Mouse (Mus musculus): ENCODE measurements around the gene Cdk5rap3. TPM values are rescaled to one million over a fixed set of nuclear protein-coding genes. Genes with fewer than 3 reads are reported as not detected.

Gene Cdk5rap3
- polyA plus RNA-seq, 1 experiment from 2014 or later = 50.9 TPM

DNA sequence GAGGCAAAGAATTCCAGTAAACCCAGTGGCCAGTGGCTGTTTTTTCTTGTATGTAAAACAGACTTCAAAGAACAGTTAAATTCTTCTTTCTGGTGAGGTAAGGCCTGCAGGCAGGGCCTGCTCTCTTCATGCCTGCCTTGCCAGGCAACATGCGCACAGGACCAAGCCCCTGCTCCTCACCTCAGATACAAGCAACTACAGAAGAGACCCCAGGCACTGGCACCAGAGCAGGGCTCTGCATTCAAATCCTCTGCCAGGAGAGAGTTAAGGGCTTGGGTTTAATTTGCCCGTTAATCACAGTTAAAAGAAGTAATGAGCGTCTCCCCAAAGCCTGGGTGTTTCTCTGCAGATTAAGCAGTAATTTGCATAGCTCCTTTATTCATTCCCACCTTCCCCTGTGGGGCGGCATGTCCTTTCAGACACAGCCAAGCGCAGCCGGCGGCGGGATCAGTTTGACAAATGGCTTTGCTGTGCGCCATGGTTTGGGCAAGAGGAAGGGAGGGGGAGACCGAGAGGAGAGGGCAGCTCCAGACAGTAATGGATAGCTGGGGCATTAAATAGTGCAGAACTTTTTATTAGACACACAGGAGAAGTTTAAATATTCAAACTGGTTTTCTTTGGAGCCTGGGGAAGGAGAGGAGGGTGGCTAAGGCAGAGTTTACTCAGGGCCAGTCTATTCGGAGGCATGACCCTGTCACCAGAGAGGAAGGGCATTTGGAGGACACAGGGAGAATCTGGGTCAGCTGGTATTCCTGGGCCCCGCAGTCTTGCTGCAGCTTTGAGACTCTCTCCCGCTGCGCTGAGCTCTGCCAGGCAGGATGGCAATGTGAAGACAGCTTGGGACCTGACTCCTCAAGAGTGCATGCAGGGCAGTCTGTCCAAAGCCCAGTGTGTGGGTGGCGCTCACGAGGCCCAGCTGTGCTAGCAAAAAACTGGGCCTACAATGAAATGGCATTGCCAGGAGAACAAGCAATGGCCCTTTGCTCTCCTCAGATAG lies 13.4 kb downstream of the Cdk5rap3 start:
- Histone ChIP-seq H3K9me3 (ENCODE audit: control insufficient read depth, low read length) (no peaks in the 10 kb centered on the region), H3K27ac (replicated peaks in 1 of 2; ENCODE audit: control insufficient read depth in 1 of 2, insufficient read depth in 1 of 2, low read depth in 2 of 2, low read length in 2 of 2) (peak overlapping the region in 1 of 2 experiments; percentile 41; a peak in 1 of 4 replicates), H3K36me3 (ENCODE audit: control insufficient read depth, insufficient read depth, low read length) (peaks cover 8% of the 10 kb centered on the region), H3K4me1 (ENCODE audit: control insufficient read depth in 2 of 2, insufficient read depth in 2 of 2, low read length in 2 of 2) (peaks cover 21 to 28% of the 10 kb centered on the region in 2 experiments), H3K4me2 (ENCODE audit: low read length) (no peak overlapping the region), H3K4me3 (ENCODE audit: control insufficient read depth in 1 of 2, insufficient read depth in 1 of 2, low read depth in 1 of 2, low read length in 2 of 2) (no peak overlapping the region), H3K27me3 (ENCODE audit: control insufficient read depth, insufficient read depth, low read length) (no peaks in the 10 kb centered on the region), H3K9ac (ENCODE audit: low read length) (peak overlapping the region; percentile 48; the same call in 1 of the 2 replicates)
- WGBS = 36% methylated on average over 16 of the region's 16 CpGs
- no peak for ATAC-seq (ENCODE audit: insufficient number of reproducible peaks, insufficient read depth, low FRiP score, low read depth)

DNA sequence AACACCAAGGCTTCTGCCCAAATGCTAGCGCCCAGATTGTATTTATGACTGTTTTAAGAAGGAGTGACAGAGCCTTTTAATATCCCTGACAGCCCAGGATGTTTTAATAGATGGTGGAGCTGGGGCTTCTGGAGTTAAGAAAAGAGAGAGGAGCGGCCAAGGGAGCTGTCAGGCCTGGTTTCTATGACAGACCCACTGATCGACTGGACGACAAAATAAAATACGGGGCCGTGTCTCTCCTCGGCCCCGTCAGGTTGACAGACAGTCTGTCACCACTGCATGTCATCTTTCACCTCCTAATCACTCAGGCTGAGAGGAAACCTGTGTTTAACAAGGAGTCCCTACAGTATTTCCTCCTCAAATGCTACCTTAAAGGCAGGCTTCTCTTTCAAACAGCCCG lies 15.0 kb downstream of the Cdk5rap3 start:
- Histone ChIP-seq H3K4me2 (ENCODE audit: low read length) (no peak overlapping the region), H3K9ac (ENCODE audit: low read length) (no peak overlapping the region), H3K4me1 (ENCODE audit: control insufficient read depth in 2 of 2, insufficient read depth in 2 of 2, low read length in 2 of 2) (peaks cover 10 to 16% of the 10 kb centered on the region in 2 experiments; a peak in 3 of 4 replicates), H3K27ac (replicated peaks in 1 of 2; ENCODE audit: control insufficient read depth in 1 of 2, insufficient read depth in 1 of 2, low read depth in 2 of 2, low read length in 2 of 2) (no peak overlapping the region), H3K36me3 (ENCODE audit: control insufficient read depth, insufficient read depth, low read length) (no peaks in the 10 kb centered on the region), H3K9me3 (ENCODE audit: control insufficient read depth, low read length) (no peaks in the 10 kb centered on the region), H3K27me3 (ENCODE audit: control insufficient read depth, insufficient read depth, low read length) (no peaks in the 10 kb centered on the region), H3K4me3 (ENCODE audit: control insufficient read depth in 1 of 2, insufficient read depth in 1 of 2, low read depth in 1 of 2, low read length in 2 of 2) (no peak overlapping the region)
- no peak for ATAC-seq (ENCODE audit: insufficient number of reproducible peaks, insufficient read depth, low FRiP score, low read depth)
- WGBS = 39% methylated on average over 9 of the region's 9 CpGs

DNA sequence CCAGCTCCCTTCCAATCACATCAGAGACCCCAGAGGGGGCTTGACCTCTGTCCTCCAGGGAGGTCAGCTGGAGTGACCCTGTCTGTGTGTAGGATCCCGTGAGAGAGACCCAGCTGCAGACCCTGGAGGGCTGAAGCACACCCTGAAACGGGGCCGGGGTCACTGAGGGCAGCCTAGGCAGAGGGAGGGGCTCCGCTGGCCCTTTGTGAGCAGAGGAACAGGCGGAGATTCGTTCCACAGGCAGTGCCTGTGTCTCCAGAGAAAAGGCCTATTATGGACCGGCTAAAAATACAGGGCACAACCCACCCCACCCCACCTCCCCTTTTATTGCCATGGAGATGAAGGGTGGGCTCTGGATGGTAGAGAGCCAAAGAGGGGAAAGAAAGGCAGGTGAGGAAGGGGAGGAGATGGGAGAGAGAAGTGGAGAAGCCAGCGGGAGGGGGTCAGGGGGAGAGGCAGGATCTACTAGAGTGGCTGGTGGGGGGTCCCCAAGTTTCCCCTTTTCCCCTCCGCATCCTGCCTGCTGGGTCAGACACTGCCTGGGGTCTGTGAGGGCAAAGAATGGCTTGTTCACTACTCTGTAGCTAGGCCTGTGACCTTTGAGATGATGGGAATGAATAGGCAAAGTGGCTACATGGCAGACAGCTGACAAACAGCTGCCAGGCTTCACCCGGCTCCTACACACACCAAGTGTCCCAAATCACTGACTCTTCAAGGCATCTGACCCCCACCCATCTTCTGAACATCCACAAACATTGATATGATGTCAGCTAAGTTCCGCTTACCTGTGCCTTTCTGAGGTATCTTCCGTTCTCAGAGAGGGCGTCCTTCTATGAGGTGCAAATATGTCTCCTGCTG lies 16.6 kb downstream of the Cdk5rap3 start:
- H3K9me3 ChIP-seq (ENCODE audit: control insufficient read depth, low read length) = no peaks in the 10 kb centered on the region
- WGBS = 62% methylated on average over 13 of the region's 13 CpGs
- H3K27ac ChIP-seq (replicated peaks in 1 of 2; ENCODE audit: control insufficient read depth in 1 of 2, insufficient read depth in 1 of 2, low read depth in 2 of 2, low read length in 2 of 2) = no peak overlapping the region
- no peak overlapping the region for H3K9ac ChIP-seq (ENCODE audit: low read length)
- ATAC-seq (ENCODE audit: insufficient number of reproducible peaks, insufficient read depth, low FRiP score, low read depth) = no peak
- no peak overlapping the region for H3K4me2 ChIP-seq (ENCODE audit: low read length)
- H3K36me3 ChIP-seq (ENCODE audit: control insufficient read depth, insufficient read depth, low read length) = no peaks in the 10 kb centered on the region
- H3K4me1 ChIP-seq (ENCODE audit: control insufficient read depth in 2 of 2, insufficient read depth in 2 of 2, low read length in 2 of 2) = peaks cover 7 to 11% of the 10 kb centered on the region in 2 experiments; a peak in 3 of 4 replicates
- H3K27me3 ChIP-seq (ENCODE audit: control insufficient read depth, insufficient read depth, low read length) = no peaks in the 10 kb centered on the region
- no peak overlapping the region for H3K4me3 ChIP-seq (ENCODE audit: control insufficient read depth in 1 of 2, insufficient read depth in 1 of 2, low read depth in 1 of 2, low read length in 2 of 2)

DNA sequence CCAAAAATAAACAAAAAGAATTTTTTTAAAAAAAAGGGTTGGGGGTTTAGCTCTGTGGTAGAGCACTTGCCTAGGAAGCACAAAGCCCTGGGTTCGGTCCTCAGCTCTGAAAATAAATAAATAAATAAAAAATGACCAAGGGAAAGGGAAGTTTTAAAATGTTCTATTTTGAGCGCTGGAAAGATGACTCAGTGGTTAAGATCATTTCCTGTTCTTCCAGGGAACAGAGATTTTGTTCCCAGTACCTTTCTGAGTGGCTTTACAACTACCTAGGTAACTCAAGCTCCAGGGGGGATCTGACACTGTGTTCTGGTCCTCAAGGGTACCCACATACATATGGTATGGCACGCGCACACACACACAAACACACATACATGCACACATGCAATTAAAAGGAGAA lies 20.4 kb downstream of the Cdk5rap3 start:
- Histone ChIP-seq H3K36me3 (ENCODE audit: control insufficient read depth, insufficient read depth, low read length) (no peaks in the 10 kb centered on the region), H3K4me1 (ENCODE audit: control insufficient read depth in 2 of 2, insufficient read depth in 2 of 2, low read length in 2 of 2) (no peaks in the 10 kb centered on the region), H3K4me2 (ENCODE audit: low read length) (no peak overlapping the region), H3K9me3 (ENCODE audit: control insufficient read depth, low read length) (no peaks in the 10 kb centered on the region), H3K27ac (replicated peaks in 1 of 2; ENCODE audit: control insufficient read depth in 1 of 2, insufficient read depth in 1 of 2, low read depth in 2 of 2, low read length in 2 of 2) (no peak overlapping the region), H3K4me3 (ENCODE audit: control insufficient read depth in 1 of 2, insufficient read depth in 1 of 2, low read depth in 1 of 2, low read length in 2 of 2) (no peak overlapping the region), H3K27me3 (ENCODE audit: control insufficient read depth, insufficient read depth, low read length) (no peaks in the 10 kb centered on the region), H3K9ac (ENCODE audit: low read length) (no peak overlapping the region)
- no peak for ATAC-seq (ENCODE audit: insufficient number of reproducible peaks, insufficient read depth, low FRiP score, low read depth)
- 66% methylated on average over 4 of the region's 4 CpGs for WGBS

DNA sequence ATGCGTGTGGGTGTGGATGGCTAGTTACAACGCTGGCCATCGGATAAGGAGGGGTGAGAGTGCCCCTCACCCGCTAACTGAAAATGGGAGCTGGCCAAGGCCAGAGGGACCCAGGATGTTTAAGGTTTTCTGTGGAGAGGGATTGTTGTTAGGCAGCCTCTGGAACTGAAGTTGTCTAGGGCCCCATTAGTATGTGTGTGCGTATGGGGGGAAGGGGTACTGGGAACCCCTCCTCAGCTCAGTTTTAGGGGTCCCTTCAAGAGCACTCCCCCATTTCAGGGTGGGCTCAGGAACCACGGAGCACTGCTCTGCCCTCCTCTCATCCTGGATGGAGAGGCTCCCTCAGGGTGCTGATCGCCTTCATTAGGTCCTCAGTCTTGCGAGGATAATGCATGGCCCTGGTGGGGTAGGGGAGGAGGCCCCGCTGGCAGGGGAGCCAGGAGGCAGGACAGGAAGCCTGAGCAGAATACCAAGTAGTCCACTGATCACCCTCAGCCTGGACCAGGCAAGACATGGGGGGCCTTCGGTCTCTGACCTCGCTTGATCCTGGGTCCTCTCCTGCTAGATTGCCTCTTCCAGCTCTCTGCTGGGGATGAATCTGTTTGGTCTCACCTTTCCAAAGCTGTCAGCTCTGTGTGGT lies 23.0 kb downstream of the Cdk5rap3 start:
- ATAC-seq (ENCODE audit: insufficient number of reproducible peaks, insufficient read depth, low FRiP score, low read depth) = no peak

DNA sequence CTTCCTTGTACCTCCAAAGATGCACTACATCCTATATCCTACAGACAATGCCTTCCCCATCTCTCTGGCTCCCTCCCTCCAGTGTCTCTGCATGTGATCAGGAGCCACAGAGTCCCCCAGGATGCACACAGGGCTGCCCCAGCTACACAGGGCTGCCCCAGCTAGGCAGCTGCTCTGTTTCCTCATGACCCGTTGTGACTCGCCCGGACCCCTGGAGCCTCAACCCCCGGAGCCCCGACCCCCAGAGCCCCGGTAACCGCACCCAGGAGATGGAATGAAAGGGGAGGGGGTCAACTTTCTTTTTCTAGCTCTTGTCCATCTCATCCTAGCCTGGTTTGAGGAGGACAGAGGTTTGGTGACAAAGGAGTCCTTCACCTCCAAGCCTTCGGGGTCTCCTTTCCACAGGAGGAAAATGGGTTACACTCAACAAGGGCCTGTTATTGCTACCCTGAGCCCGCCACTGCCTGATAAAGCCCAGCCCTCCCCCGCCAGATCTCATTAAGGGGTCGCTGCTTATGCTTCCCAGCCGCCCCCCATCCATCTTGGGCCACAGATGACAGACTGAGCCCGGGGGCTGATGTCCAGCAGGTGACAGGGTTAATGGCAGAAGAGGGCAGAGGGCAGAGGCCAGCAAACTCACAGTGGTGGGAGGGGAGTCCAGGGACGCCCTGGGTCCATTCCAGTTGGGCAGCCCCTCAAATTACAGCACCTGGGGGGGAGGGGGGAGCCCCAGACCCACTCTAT lies 24.3 kb downstream of the Cdk5rap3 start:
- Histone ChIP-seq H3K27ac (replicated peaks in 1 of 2; ENCODE audit: control insufficient read depth in 1 of 2, insufficient read depth in 1 of 2, low read depth in 2 of 2, low read length in 2 of 2) (no peak overlapping the region), H3K36me3 (ENCODE audit: control insufficient read depth, insufficient read depth, low read length) (no peaks in the 10 kb centered on the region), H3K27me3 (ENCODE audit: control insufficient read depth, insufficient read depth, low read length) (no peaks in the 10 kb centered on the region), H3K9ac (ENCODE audit: low read length) (no peak overlapping the region), H3K4me1 (ENCODE audit: control insufficient read depth in 2 of 2, insufficient read depth in 2 of 2, low read length in 2 of 2) (no peaks in the 10 kb centered on the region), H3K4me2 (ENCODE audit: low read length) (no peak overlapping the region), H3K9me3 (ENCODE audit: control insufficient read depth, low read length) (no peaks in the 10 kb centered on the region), H3K4me3 (ENCODE audit: control insufficient read depth in 1 of 2, insufficient read depth in 1 of 2, low read depth in 1 of 2, low read length in 2 of 2) (no peak overlapping the region)
- ATAC-seq (ENCODE audit: insufficient number of reproducible peaks, insufficient read depth, low FRiP score, low read depth) = no peak
- 59% methylated on average over 14 of the region's 14 CpGs for WGBS

More for the DNA sequence above, 23.0 kb downstream of the Cdk5rap3 start:
- H3K4me1 ChIP-seq (ENCODE audit: control insufficient read depth in 2 of 2, insufficient read depth in 2 of 2, low read length in 2 of 2) = no peaks in the 10 kb centered on the region
- H3K9ac ChIP-seq (ENCODE audit: low read length) = no peak overlapping the region
- H3K4me2 ChIP-seq (ENCODE audit: low read length) = no peak overlapping the region
- 53% methylated on average over 11 of the region's 11 CpGs for WGBS
- no peaks in the 10 kb centered on the region for H3K36me3 ChIP-seq (ENCODE audit: control insufficient read depth, insufficient read depth, low read length)
- H3K9me3 ChIP-seq (ENCODE audit: control insufficient read depth, low read length) = no peaks in the 10 kb centered on the region
- no peaks in the 10 kb centered on the region for H3K27me3 ChIP-seq (ENCODE audit: control insufficient read depth, insufficient read depth, low read length)
- H3K4me3 ChIP-seq (ENCODE audit: control insufficient read depth in 1 of 2, insufficient read depth in 1 of 2, low read depth in 1 of 2, low read length in 2 of 2) = no peak overlapping the region
- H3K27ac ChIP-seq (replicated peaks in 1 of 2; ENCODE audit: control insufficient read depth in 1 of 2, insufficient read depth in 1 of 2, low read depth in 2 of 2, low read length in 2 of 2) = no peak overlapping the region

All from heart, embryonic 14.5 days (tissue).